Mouse (Mus musculus): ENCODE results near the gene Errfi1.

Gene Errfi1

GRCm38 (mm10) chr4:150914290-150914733, 60.6 kb downstream of the Errfi1 start, which contains the start of the genes Park7 and Tnfrsf9:
TSS of gene Park7 (minus strand) at chr4:150914437.
TSS of gene Tnfrsf9 (plus strand) at chr4:150914562.
- peak; percentile 98 for DNase-seq (ENCODE audit: low read depth)

DNA sequence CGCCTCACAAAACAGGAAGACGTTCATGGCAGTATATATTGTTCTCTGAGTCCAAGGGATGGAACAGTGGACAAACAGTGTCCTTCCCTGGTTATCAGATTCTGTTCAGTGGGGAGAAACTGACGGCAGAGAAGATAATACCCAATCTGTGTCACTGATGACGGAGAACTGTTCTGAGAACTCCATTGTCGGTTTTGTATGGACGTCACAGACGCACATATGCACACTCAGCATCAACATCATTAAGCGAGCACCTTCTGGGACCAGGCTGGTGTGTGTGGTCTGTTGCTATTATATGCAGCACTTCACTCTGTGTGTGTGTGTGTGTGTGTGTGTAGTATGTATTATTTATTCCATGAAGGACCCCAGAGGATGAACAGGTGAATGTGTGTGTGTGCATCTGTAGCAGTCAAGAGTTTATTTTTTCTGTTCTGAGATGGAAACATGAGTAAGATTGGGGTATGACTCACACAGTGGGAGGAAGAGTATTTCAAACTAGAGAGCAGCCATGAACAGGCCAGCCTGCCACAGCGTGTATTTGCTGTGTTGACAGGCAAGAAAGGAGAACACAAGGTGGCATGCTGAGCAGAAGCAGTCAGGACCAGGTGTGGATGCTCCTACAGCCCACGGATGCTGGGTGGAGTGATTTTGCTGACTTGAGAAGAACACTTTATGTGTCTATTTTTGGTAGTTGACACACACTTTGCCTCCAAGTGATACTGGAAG, 61.6 kb downstream of the Errfi1 start:
- DNase-seq (ENCODE audit: low read depth) = peak; percentile 95

GRCm38 (mm10) chr4:150917336-150918027, 63.8 kb downstream of the Errfi1 start:
- DNase-seq (ENCODE audit: low read depth) = peak; percentile 90

All from induced T-regulatory cell, adult 2 months (primary cell).